Comparison of ENCODE assay signal across 8 mouse cellular contexts in the genomic region with DNA sequence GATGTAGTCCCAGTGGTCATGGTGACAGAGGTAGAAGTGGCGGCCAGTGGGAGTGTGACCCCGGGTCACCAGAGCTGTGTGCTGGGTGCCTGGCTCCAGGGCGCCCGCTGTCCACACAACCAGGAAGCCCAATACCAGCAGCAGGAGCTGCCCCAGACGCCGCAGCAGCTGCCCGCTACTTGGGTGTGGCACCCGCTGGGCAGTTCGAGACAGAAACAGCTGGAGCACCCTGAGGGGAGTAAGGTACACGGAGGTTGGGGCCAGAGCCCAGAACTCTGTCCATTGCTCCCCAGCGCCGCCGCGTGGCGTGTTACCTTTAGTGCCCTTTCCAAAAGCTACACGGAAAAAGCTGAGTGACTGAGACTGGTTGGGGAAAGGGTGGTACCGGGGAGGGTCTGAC. TPM values are rescaled to one million over a fixed set of nuclear protein-coding genes. Genes with fewer than 3 reads are reported as not detected.
DNase-seq lines count a peak whose midpoint lies in the region; ATAC-seq and TF ChIP-seq lines count a peak whose summit lies in the region.

No protein-coding gene starts in this region.

- H3K4me3 ChIP-seq in layer of hippocampus, adult 2 months = no peak overlapping the region
- no peak overlapping the region for H3K4me3 ChIP-seq in liver, postnatal 0 days (ENCODE audit: low read depth, low read length)
- no peak overlapping the region; the same call in 1 of the 2 replicates for H3K4me3 ChIP-seq in stomach, embryonic 15.5 days (replicated peaks)
- no peak overlapping the region for H3K4me3 ChIP-seq in neural tube, embryonic 15.5 days (replicated peaks)

- H3K27me3 ChIP-seq in liver, postnatal 0 days (ENCODE audit: insufficient read depth, low read length) = 0 out of 2 replicates have a peak, but pooled peaks cover 3% of the 10 kb centered on the region
- 0 out of 2 replicates have a peak, but pooled peaks cover 3% of the 10 kb centered on the region for H3K27me3 ChIP-seq in stomach, embryonic 15.5 days (replicated peaks)
- no peaks in the 10 kb centered on the region for H3K27me3 ChIP-seq in neural tube, embryonic 15.5 days (replicated peaks)

- H3K36me3 ChIP-seq in liver, postnatal 0 days (replicated peaks; ENCODE audit: insufficient read depth, low read length) = no peaks in the 10 kb centered on the region
- no peaks in the 10 kb centered on the region for H3K36me3 ChIP-seq in stomach, embryonic 15.5 days
- H3K36me3 ChIP-seq in neural tube, embryonic 15.5 days = no peaks in the 10 kb centered on the region

- no peak; the same call in 1 of the 2 replicates for ATAC-seq in liver, postnatal 0 days
- no peak for ATAC-seq in stomach, embryonic 15.5 days (ENCODE audit: insufficient read depth, low FRiP score, low read depth)
- ATAC-seq in neural tube, embryonic 15.5 days (ENCODE audit: low FRiP score) = no peak

- peak overlapping the region; percentile 59 for H3K4me2 ChIP-seq in liver, postnatal 0 days (ENCODE audit: low read depth, low read length)
- peak overlapping the region; percentile 39 for H3K4me2 ChIP-seq in stomach, embryonic 15.5 days
- no peak overlapping the region for H3K4me2 ChIP-seq in neural tube, embryonic 15.5 days

- no peak overlapping the region for H3K27ac ChIP-seq in layer of hippocampus, adult 2 months
- H3K27ac ChIP-seq in liver, postnatal 0 days (ENCODE audit: low read depth) = no peak overlapping the region
- H3K27ac ChIP-seq in stomach, embryonic 15.5 days = no peak overlapping the region
- H3K27ac ChIP-seq in neural tube, embryonic 15.5 days (replicated peaks) = no peak overlapping the region

- H3K4me1 ChIP-seq in liver, postnatal 0 days (ENCODE audit: insufficient read depth) = peaks cover 4% of the 10 kb centered on the region
- H3K4me1 ChIP-seq in stomach, embryonic 15.5 days = peaks cover 9% of the 10 kb centered on the region
- H3K4me1 ChIP-seq in neural tube, embryonic 15.5 days = peaks cover 6% of the 10 kb centered on the region

- WGBS in liver, postnatal 0 days (ENCODE audit: insufficient replicate concordance) = 24% methylated on average over 17 of the region's 17 CpGs
- WGBS in stomach, embryonic 15.5 days = 23% methylated on average over 17 of the region's 17 CpGs
- WGBS in neural tube, embryonic 15.5 days = 30% methylated on average over 17 of the region's 17 CpGs

- TF ChIP-seq EP300 in liver, postnatal 0 days (IDR thresholded peaks at IDR 0.05; ENCODE audit: low read depth) = no peak

- no peak overlapping the region for H3K9ac ChIP-seq in liver, postnatal 0 days (replicated peaks)
- H3K9ac ChIP-seq in stomach, embryonic 15.5 days = no peak overlapping the region
- no peak overlapping the region for H3K9ac ChIP-seq in neural tube, embryonic 15.5 days (replicated peaks)

- DNase-seq in layer of hippocampus, adult 2 months (ENCODE audit: low spot score in 2 of 2) = no peak
- no peak for DNase-seq in layer of hippocampus, adult 9-11 months
- DNase-seq in adrenal gland, postnatal 36 days = peak; percentile 34 to 57
- DNase-seq in heart, postnatal 4 days = peak; percentile 37
- DNase-seq in liver, postnatal 0 days = peak; percentile 66
- DNase-seq in right cerebral cortex, postnatal 4 days = no peak

- TF ChIP-seq CTCF in layer of hippocampus, adult 2 months (conservative IDR thresholded peaks at IDR 0.05) = peak; percentile 58
- TF ChIP-seq CTCF in liver, postnatal 0 days (IDR thresholded peaks at IDR 0.05; ENCODE audit: low read depth) = peak; percentile 63

- no peaks in the 10 kb centered on the region for H3K9me3 ChIP-seq in liver, postnatal 0 days (ENCODE audit: low read length)
- no peaks in the 10 kb centered on the region for H3K9me3 ChIP-seq in stomach, embryonic 15.5 days
- H3K9me3 ChIP-seq in neural tube, embryonic 15.5 days (replicated peaks) = no peaks in the 10 kb centered on the region

RNA-seq across cellular contexts. Expression of a gene that starts 8.3 kb away (rescaled TPM):
- total RNA-seq in layer of hippocampus, adult 2 months (2021) = under 1 TPM; 0.20 to 0.33 TPM
- 1 to 10 TPM in 1 of 2 experiments, under 1 TPM in 1; 0.93 to 1.2 TPM for total RNA-seq in adrenal gland, postnatal 36 days (2021)
- under 1 TPM; 0.05 to 0.17 TPM for total RNA-seq in heart, postnatal 4 days (2021)
- polyA plus RNA-seq in liver, postnatal 0 days (2015; fragmentation: Nextera tagmentation; extraction: Ambion mirVana) = 0.04 TPM in 1 of 2 replicates, not detected in the other
- 0.19 and 0.21 TPM in 2 replicates for polyA plus RNA-seq in stomach, embryonic 15.5 days (2015; fragmentation: Nextera tagmentation; extraction: Ambion mirVana)
- 0.33 and 0.46 TPM in 2 replicates for polyA plus RNA-seq in neural tube, embryonic 15.5 days (2015; fragmentation: Nextera tagmentation; extraction: Ambion mirVana)

RNA-seq across cellular contexts. Expression of a gene that starts 18.7 kb away (rescaled TPM):
- 10 to 100 TPM; 79.5 to 79.7 TPM for total RNA-seq in layer of hippocampus, adult 2 months (2021)
- 10 to 100 TPM; 20.6 to 22.1 TPM for total RNA-seq in adrenal gland, postnatal 36 days (2021)
- 10 to 100 TPM; 24.2 to 28.9 TPM for total RNA-seq in heart, postnatal 4 days (2021)
- 0.89 and 0.92 TPM in 2 replicates for polyA plus RNA-seq in liver, postnatal 0 days (2015; fragmentation: Nextera tagmentation; extraction: Ambion mirVana)
- polyA plus RNA-seq in stomach, embryonic 15.5 days (2015; fragmentation: Nextera tagmentation; extraction: Ambion mirVana) = 3.4 and 3.8 TPM in 2 replicates
- 7.7 and 8.4 TPM in 2 replicates for polyA plus RNA-seq in neural tube, embryonic 15.5 days (2015; fragmentation: Nextera tagmentation; extraction: Ambion mirVana)

RNA-seq across cellular contexts. Expression of a gene that starts 28.1 kb away (rescaled TPM):
- 10 to 100 TPM; 24.9 to 30.3 TPM for total RNA-seq in layer of hippocampus, adult 2 months (2021)
- total RNA-seq in adrenal gland, postnatal 36 days (2021) = 10 to 100 TPM; 31.5 to 32.3 TPM
- total RNA-seq in heart, postnatal 4 days (2021) = 10 to 100 TPM; 45.1 to 47.3 TPM
- polyA plus RNA-seq in liver, postnatal 0 days (2015; fragmentation: Nextera tagmentation; extraction: Ambion mirVana) = 18.3 and 19.8 TPM in 2 replicates
- polyA plus RNA-seq in stomach, embryonic 15.5 days (2015; fragmentation: Nextera tagmentation; extraction: Ambion mirVana) = 41.5 and 46.4 TPM in 2 replicates
- 38.6 and 43.3 TPM in 2 replicates for polyA plus RNA-seq in neural tube, embryonic 15.5 days (2015; fragmentation: Nextera tagmentation; extraction: Ambion mirVana)

Comparison
In these comparisons a context has a peak if more than half of its experiments do, and no peak if none do; other contexts are left out.
1. DNase-seq: peak in adrenal gland, postnatal 36 days (2 of 2), heart, postnatal 4 days (single experiment) and liver, postnatal 0 days (single experiment); none in layer of hippocampus, adult 2 months (0 of 2), layer of hippocampus, adult 9-11 months (single experiment) and right cerebral cortex, postnatal 4 days (single experiment).